Mouse (Mus musculus) liver, embryonic 13.5 days (tissue): ENCODE data around the gene Tbl1x. TPM values are rescaled to one million over a fixed set of nuclear protein-coding genes. Genes with fewer than 3 reads are reported as not detected.

ENCODE experiments used
- ATAC-seq: fragments of 200-750 bp; cut with Nextera tagmentation; 2 replicates; pipeline ENCODE4 v1.8.0; 2017; ENCODE audit warnings: low read depth, mild to moderate bottlenecking, moderate number of reproducible peaks, moderate library complexity
- DNase-seq: peaks from one replicate; pipeline ENCODE4 v3.0.0; 2022
- H3K27ac ChIP-seq: fragments of 300-500 bp; sonication (generic); 2 replicates; pipeline ENCODE4 v1.5.1; 2015; ENCODE audit warnings: moderate library complexity, mild to moderate bottlenecking, inconsistent platforms
- H3K27me3 ChIP-seq: fragments of 300-500 bp; sonication (generic); 2 replicates; pipeline ENCODE4 v1.6.1; 2015; ENCODE audit warnings: mild to moderate bottlenecking, inconsistent platforms
- H3K36me3 ChIP-seq: fragments of 300-500 bp; sonication (generic); 2 replicates; pipeline ENCODE4 v1.6.1; 2015; ENCODE audit warnings: mild to moderate bottlenecking, inconsistent platforms
- H3K4me1 ChIP-seq: fragments of 300-500 bp; sonication (generic); replicated peaks from 2 replicates; pipeline ENCODE4 v1.6.1; 2015; ENCODE audit warnings: inconsistent platforms
- H3K4me2 ChIP-seq: fragments of 300-500 bp; sonication (generic); 2 replicates; pipeline ENCODE4 v1.6.1; 2015; ENCODE audit warnings: inconsistent platforms, mild to moderate bottlenecking, moderate library complexity
- H3K4me3 ChIP-seq: fragments of 300-500 bp; sonication (generic); replicated peaks from 2 replicates; pipeline ENCODE4 v1.5.1; 2015; ENCODE audit warnings: mild to moderate bottlenecking, inconsistent platforms
- H3K9ac ChIP-seq: fragments of 300-500 bp; sonication (generic); 2 replicates; pipeline ENCODE4 v1.6.1; 2015; ENCODE audit warnings: mild to moderate bottlenecking, inconsistent platforms
- H3K9me3 ChIP-seq: fragments of 300-500 bp; sonication (generic); replicated peaks from 2 replicates; pipeline ENCODE4 v1.6.1; 2016; ENCODE audit warnings: inconsistent platforms
- WGBS: fragments of 180-500 bp; shearing (Covaris S2); methylation state at CpG from one replicate; pipeline ENCODE4 v1.1.7; 2015; ENCODE audit not compliant: insufficient replicate concordance; 5-methylcytosine and 5-hydroxymethylcytosine counted together
- polyA plus RNA-seq: library from polyadenylated mRNA; unstranded; fragments of >200 nt; fragmentation: Nextera tagmentation; extraction: Ambion mirVana; gene quantifications from 2 replicates; pipeline ENCODE4 v1.2.1, GENCODE M21; 2015

Gene Tbl1x
- polyA plus RNA-seq, 1 experiment from 2014 or later, result 20.3 TPM

GRCm38 (mm10) chrX:77577108-77577507 is 66.3 kb downstream of the Tbl1x start:
- no peak for ATAC-seq
- Histone ChIP-seq H3K27ac (no peak overlapping the region), H3K27me3 (no peaks in the 10 kb centered on the region), H3K4me1 (peaks cover 37% of the 10 kb centered on the region), H3K9me3 (no peaks in the 10 kb centered on the region), H3K4me2 (no peak overlapping the region), H3K36me3 (no peaks in the 10 kb centered on the region), H3K4me3 (no peak overlapping the region), H3K9ac (no peak overlapping the region)
- DNase-seq, result no peak
- WGBS, result 59% methylated on average over 3 of the region's 3 CpGs

- no peak for DNase-seq
Observed at GRCm38 (mm10) chrX:77578172-77578571, 67.4 kb downstream of the Tbl1x start.

GRCm38 (mm10) chrX:77579964-77580363 is 69.2 kb downstream of the Tbl1x start:
- no peak for ATAC-seq
- peaks cover 37% of the 10 kb centered on the region for H3K4me1 ChIP-seq
- H3K9ac ChIP-seq, result no peak overlapping the region
- no peaks in the 10 kb centered on the region for H3K36me3 ChIP-seq
- no peaks in the 10 kb centered on the region for H3K9me3 ChIP-seq
- H3K27ac ChIP-seq, result no peak overlapping the region
- DNase-seq, result no peak
- no peaks in the 10 kb centered on the region for H3K27me3 ChIP-seq
- H3K4me2 ChIP-seq, result 0 out of 2 replicates have a peak overlapping the region, but pooled peaks have one; percentile 10
- H3K4me3 ChIP-seq, result no peak overlapping the region
- WGBS, result 26% methylated on average over 4 of the region's 4 CpGs

More at GRCm38 (mm10) chrX:77578172-77578571, 67.4 kb downstream of the Tbl1x start:
- Histone ChIP-seq H3K4me1 (peaks cover 37% of the 10 kb centered on the region), H3K27ac (peak overlapping the region; percentile 34; the same call in 1 of the 2 replicates), H3K4me3 (no peak overlapping the region), H3K4me2 (no peak overlapping the region), H3K36me3 (no peaks in the 10 kb centered on the region), H3K9me3 (no peaks in the 10 kb centered on the region), H3K9ac (no peak overlapping the region), H3K27me3 (no peaks in the 10 kb centered on the region)
- 25% methylated on average over 1 of the region's 1 CpGs for WGBS
- no peak for ATAC-seq

GRCm38 (mm10) chrX:77585974-77586373 is 75.2 kb downstream of the Tbl1x start:
- Histone ChIP-seq H3K9ac (no peak overlapping the region), H3K27me3 (no peaks in the 10 kb centered on the region), H3K27ac (no peak overlapping the region), H3K9me3 (no peaks in the 10 kb centered on the region), H3K4me3 (no peak overlapping the region), H3K4me2 (no peak overlapping the region), H3K36me3 (no peaks in the 10 kb centered on the region), H3K4me1 (peaks cover 8% of the 10 kb centered on the region)
- no peak for ATAC-seq
- no peak for DNase-seq
- WGBS, result 60% methylated on average over 2 of the region's 2 CpGs

- no peaks in the 10 kb centered on the region for H3K36me3 ChIP-seq
- no peaks in the 10 kb centered on the region for H3K27me3 ChIP-seq
- H3K27ac ChIP-seq, result no peak overlapping the region
- peaks cover 17% of the 10 kb centered on the region for H3K4me1 ChIP-seq
- H3K9me3 ChIP-seq, result no peaks in the 10 kb centered on the region
- WGBS, result 38% methylated on average over 7 of the region's 7 CpGs
- H3K4me2 ChIP-seq, result no peak overlapping the region
- no peak overlapping the region for H3K4me3 ChIP-seq
- H3K9ac ChIP-seq, result no peak overlapping the region
- no peak for DNase-seq
- ATAC-seq, result peak; percentile 59; the same call in 1 of the 2 replicates
Observed at GRCm38 (mm10) chrX:77594670-77595224, 83.9 kb downstream of the Tbl1x start.

GRCm38 (mm10) chrX:77597674-77598073 is 86.9 kb downstream of the Tbl1x start:
- Histone ChIP-seq H3K27me3 (no peaks in the 10 kb centered on the region), H3K9me3 (no peaks in the 10 kb centered on the region), H3K9ac (no peak overlapping the region), H3K4me1 (peaks cover 13% of the 10 kb centered on the region), H3K4me2 (no peak overlapping the region), H3K27ac (no peak overlapping the region), H3K36me3 (no peaks in the 10 kb centered on the region), H3K4me3 (no peak overlapping the region)
- no peak for DNase-seq
- ATAC-seq, result no peak

- H3K4me1 ChIP-seq, result peaks cover 10% of the 10 kb centered on the region
- H3K27me3 ChIP-seq, result no peaks in the 10 kb centered on the region
- 58% methylated on average over 2 of the region's 2 CpGs for WGBS
Observed at GRCm38 (mm10) chrX:77598736-77599135, 87.9 kb downstream of the Tbl1x start.

GRCm38 (mm10) chrX:77603496-77604258 is 92.9 kb downstream of the Tbl1x start:
- no peaks in the 10 kb centered on the region for H3K36me3 ChIP-seq
- H3K4me2 ChIP-seq, result no peak overlapping the region
- ATAC-seq, result no peak
- DNase-seq, result no peak
- H3K27ac ChIP-seq, result no peak overlapping the region
- no peaks in the 10 kb centered on the region for H3K9me3 ChIP-seq
- no peaks in the 10 kb centered on the region for H3K4me1 ChIP-seq
- 70% methylated on average over 2 of the region's 2 CpGs for WGBS
- no peak overlapping the region for H3K9ac ChIP-seq
- H3K27me3 ChIP-seq, result no peaks in the 10 kb centered on the region
- H3K4me3 ChIP-seq, result no peak overlapping the region

More at GRCm38 (mm10) chrX:77598736-77599135, 87.9 kb downstream of the Tbl1x start:
- ATAC-seq (no peak), DNase-seq (no peak)
- Histone ChIP-seq H3K4me3 (no peak overlapping the region), H3K4me2 (no peak overlapping the region), H3K27ac (no peak overlapping the region), H3K9ac (no peak overlapping the region), H3K9me3 (no peaks in the 10 kb centered on the region), H3K36me3 (no peaks in the 10 kb centered on the region)

- H3K4me3 ChIP-seq, result no peak overlapping the region
- H3K4me1 ChIP-seq, result no peaks in the 10 kb centered on the region
- H3K9ac ChIP-seq, result no peak overlapping the region
- H3K4me2 ChIP-seq, result no peak overlapping the region
- DNase-seq, result no peak
- no peaks in the 10 kb centered on the region for H3K36me3 ChIP-seq
- no peak overlapping the region for H3K27ac ChIP-seq
- no peaks in the 10 kb centered on the region for H3K9me3 ChIP-seq
- no peaks in the 10 kb centered on the region for H3K27me3 ChIP-seq
- WGBS, result 25% methylated on average over 1 of the region's 1 CpGs
- ATAC-seq, result no peak
Observed at GRCm38 (mm10) chrX:77607488-77607887, 96.7 kb downstream of the Tbl1x start.

- DNase-seq (no peak), ATAC-seq (no peak)
- no peak overlapping the region for H3K4me3 ChIP-seq
- no peak overlapping the region for H3K27ac ChIP-seq
- no peaks in the 10 kb centered on the region for H3K9me3 ChIP-seq
- no peak overlapping the region for H3K4me2 ChIP-seq
- no peak overlapping the region for H3K9ac ChIP-seq
- no peaks in the 10 kb centered on the region for H3K36me3 ChIP-seq
- no peaks in the 10 kb centered on the region for H3K27me3 ChIP-seq
- H3K4me1 ChIP-seq, result no peaks in the 10 kb centered on the region
- WGBS, result 36% methylated on average over 2 of the region's 2 CpGs
Observed at GRCm38 (mm10) chrX:77608947-77609703, 98.3 kb downstream of the Tbl1x start.

- ATAC-seq (no peak), DNase-seq (no peak)
- Histone ChIP-seq H3K27me3 (no peaks in the 10 kb centered on the region), H3K4me2 (no peak overlapping the region), H3K9me3 (no peaks in the 10 kb centered on the region), H3K27ac (no peak overlapping the region), H3K4me1 (no peaks in the 10 kb centered on the region; the same call in 1 of the 2 replicates), H3K36me3 (no peaks in the 10 kb centered on the region), H3K9ac (no peak overlapping the region), H3K4me3 (no peak overlapping the region)
- WGBS, result 49% methylated on average over 3 of the region's 3 CpGs
Observed at GRCm38 (mm10) chrX:77611938-77612337, 101.1 kb downstream of the Tbl1x start.
